Mouse (Mus musculus) CH12F3 (cell line): ENCODE measurements around the gene Hectd4.
"Not testable (repeated sequence)": the region's sequence is repeated elsewhere in the genome, so short reads cannot be mapped to it uniquely, and the experiment has no call there.

Experiments used
- in situ Hi-C: fragments of 300-500 bp; cut with MboI; formaldehyde crosslinking; loops from 2 replicates; pipeline ENCODE4 v1.14.3; 2020; ENCODE audit warnings: low sequenced_read_pairs

The Hectd4 gene

GRCm38 (mm10) chr5:121205537-121206130, 14.4 kb upstream of the Hectd4 start:
- in situ Hi-C loops: not testable (repeated sequence)

DNA sequence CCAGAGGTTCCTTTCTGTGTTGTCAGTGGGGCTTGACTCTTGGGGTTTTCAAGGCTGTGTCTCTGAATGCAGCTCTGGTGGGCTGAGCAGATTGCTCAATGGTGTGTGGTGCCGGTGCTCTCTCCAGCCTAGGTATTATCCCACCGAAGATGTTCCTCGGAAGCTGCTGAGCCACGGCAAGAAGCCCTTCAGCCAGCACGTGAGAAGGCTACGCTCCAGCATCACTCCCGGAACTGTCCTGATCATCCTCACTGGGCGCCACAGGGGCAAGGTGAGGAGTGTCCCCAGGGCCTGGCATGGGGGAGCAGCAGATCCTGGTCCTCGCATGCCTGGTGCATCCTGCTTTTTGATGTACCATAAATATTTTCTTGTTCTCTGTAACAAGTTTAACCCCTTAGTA, 13.5 kb upstream of the Hectd4 start:
- in situ Hi-C loops: no loop called here

DNA sequence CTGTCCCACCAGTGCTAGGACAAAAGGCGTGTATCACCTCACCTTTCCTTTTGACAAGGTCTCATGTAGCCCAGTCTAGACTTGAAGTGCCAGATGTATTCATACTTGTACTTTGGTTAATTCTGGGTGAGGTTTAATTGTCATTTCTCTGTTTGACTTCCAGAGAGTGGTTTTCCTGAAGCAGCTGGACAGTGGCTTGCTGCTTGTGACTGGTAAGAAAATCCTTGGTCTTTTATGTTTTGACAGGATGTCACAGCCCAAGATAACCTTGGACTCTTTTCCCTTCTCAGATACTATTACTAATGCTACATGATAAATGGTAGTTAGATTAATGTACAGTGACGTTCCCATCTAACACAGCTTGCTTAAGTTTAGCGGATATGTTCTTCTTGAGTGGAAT, 13.0 kb upstream of the Hectd4 start:
- in situ Hi-C loops: no loop called here

DNA sequence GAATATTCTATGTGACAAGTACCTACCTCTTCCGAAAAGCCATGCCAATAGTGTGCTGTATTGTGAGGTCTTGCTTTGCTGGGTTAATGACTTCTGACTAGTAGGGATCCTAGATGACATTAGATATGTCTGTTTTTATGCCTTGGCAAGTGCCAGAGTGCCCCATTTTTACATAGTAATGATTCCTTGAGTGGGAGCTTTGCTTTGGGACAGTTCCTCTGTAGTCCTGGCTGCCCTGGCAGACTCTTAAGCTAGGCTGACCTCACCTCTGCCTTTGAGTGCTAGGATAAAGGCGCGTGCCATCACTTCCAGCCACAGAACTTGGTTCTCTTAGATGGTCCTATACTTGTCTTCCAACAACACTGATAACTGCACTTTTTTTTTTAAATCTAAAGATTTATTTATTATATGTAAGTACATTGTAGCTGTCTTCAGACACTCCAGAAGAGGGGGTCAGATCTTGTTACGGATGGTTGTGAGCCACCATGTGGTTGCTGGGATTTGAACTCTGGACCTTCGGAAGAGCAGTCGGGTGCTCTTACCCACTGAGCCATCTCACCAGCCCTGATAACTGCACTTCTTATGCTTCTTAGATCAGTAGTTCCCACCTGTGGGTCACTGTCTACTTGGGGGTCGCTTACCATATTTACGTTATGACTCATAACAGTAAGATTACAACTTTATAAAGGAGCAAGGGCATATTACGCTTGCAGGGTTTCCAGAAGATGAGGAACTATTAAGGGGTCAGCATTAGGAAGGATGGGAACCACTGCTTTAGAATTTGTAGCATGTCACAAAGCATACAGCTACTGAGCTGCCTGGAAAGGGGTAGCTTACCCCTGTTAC, 10.0 kb upstream of the Hectd4 start:
- in situ Hi-C loops: no loop called here

GRCm38 (mm10) chr5:121210601-121210924, 9.5 kb upstream of the Hectd4 start:
- in situ Hi-C loops: no loop called here

DNA sequence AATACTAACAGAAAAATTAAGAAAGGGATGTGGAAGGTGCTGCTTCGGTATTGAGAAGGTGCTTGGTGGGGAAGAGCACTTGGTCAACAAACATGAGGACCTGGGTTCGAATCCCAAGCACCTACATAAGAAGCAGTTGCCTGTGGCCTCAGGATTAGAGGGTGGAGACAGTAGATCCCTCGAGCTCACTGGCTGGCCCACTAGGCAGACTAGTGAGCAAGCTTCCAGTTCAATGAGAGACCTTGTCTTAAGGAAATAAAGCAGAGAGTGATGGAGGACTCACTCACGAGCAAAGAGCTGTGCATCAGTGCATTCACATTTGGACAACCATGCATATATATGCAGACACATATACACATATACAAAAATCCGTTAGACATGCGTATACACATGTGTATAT, 7.9 kb upstream of the Hectd4 start:
- in situ Hi-C loops: no loop called here

DNA sequence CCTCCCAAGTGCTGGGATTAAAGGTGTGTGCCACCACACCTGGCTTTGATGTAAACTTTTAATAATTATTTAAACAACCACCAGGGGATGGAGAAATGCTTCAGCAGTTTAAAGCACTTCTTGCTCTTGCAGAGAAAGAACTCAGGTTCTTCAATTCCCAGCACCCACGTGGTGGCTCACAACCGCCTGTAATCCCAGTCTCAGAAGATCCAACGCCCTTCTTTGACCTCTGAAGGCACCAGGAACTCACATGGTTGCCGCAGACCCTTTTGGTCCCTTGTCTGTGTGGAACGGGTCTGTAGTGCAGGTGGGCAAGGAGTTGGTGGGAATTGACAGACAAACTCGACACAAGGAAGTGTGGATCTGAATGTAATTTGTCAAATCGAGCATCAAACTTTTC, 5.3 kb upstream of the Hectd4 start:
- in situ Hi-C loops: no loop called here

GRCm38 (mm10) chr5:121215380-121216125, 4.5 kb upstream of the Hectd4 start:
- in situ Hi-C loops: no loop called here

DNA sequence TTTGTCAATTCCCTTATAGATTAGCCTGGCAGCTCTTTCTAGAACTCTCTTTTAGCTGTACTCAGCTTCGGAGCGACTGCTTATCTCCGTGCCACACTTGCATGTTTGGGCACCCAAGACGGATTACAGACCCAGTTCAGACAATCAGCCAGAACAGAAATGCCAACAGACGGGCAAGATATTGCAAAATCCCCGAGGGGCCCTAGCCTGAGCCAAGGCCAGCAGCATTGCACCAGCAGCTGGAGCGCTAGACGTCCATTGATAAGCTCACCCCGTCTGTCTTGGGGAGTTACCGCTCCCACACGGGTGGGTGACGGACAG, 3.9 kb upstream of the Hectd4 start:
- in situ Hi-C loops: no loop called here

- in situ Hi-C loops: not testable (repeated sequence)
These were observed 3.3 kb upstream of the Hectd4 start for GRCm38 (mm10) chr5:121216584-121217312.

DNA sequence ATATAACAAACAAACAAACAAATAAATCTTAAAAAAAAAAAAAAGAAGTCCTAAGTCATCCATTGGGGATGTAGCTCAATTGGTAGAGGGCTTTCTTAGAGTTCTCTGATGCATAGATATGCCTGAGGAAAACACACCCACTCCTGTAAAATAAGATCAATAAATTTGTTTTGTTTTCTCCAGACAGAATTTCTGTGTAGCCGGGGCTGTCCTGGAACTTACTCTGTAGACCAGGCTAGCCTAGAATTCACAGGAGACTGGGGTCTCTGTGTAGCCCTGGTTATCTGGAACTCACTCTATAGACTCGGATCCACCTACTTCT, 2.7 kb upstream of the Hectd4 start:
- in situ Hi-C loops: no loop called here

DNA sequence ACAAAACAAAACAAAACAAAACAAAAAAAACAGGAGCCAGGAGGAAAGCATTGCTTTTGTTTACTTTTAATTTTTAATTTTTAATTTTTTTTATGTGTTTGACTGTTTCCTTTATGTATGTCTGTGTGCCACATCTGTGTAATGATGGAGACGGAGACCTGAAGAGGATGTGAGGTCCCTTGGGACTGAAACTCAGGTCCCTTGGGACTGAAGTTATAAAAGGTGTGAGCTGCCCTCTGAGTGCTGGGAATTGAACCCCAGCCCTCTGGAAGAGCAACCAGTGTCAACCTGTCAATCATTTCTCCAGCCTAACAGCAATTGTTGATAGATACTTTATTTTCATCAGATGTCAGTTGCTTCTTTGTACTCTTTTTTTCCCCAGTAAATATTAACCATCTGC, 829 bp upstream of the Hectd4 start:
- in situ Hi-C loops: no loop called here

GRCm38 (mm10) chr5:121220732-121221301, 798 bp downstream of the Hectd4 start:
- in situ Hi-C loops: no loop called here

DNA sequence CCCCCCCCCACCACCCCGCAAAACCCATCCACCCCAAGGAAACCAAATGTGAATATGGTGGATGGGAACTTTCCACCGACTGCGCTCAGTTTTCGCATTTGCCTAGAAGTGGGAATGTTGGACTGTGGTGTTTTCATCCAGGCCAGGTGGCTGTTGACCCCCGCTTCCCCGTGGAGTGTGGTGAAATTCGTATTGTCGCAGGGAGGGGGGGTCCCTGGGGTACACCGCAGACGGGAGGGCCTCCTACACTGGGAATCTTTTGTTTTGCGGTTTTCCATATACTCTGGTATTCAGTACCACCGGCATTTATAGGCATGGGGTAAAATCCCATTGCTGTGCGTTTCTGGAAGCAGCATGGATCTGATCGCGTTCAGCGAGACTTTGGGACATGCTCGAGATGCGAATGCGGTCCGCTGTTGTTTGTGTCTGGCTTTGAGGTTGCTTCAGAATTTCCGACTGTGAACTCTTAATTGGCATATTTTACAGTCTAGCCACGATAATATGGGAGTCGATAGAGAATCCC, 1.4 kb downstream of the Hectd4 start:
- in situ Hi-C loops: no loop called here

DNA sequence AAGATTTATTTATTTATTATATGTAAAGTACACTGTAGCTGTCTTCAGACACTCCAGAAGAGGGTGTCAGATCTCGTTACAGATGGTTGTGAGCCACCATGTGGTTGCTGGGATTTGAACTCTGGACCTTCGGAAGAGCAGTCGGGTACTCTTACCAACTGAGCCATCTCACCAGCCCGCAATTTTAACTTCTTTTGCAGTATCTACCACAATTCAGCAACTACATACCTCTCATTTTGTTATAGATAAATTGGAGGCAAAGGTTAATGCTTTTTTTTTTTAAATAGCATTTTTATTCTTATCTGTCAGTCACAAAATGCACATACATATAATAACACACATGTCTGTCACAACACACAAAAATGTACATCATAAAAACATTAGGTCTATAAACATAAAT, 4.0 kb downstream of the Hectd4 start:
- in situ Hi-C loops: not testable (repeated sequence)

- in situ Hi-C loops: no loop called here
These were observed 4.8 kb downstream of the Hectd4 start for GRCm38 (mm10) chr5:121224856-121225255.

DNA sequence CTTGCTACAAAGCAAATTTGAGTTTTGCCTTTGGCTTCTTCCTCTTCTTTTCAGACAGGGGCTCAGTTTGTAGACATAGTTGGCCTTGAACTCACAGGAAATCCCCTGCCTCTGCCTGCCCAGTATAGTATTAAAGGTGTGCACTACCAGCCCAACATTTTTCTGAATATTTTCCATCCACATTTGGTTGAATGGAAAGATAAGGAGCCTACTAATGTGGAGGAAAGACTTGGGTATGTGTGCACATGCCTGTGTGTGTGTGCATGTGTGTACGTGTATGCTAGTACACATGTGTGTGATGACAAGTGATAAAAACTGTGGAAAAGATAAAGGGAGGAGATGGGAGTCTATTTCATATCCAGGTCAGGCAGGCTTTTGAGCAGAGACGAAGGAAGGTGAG, 5.8 kb downstream of the Hectd4 start:
- in situ Hi-C loops: no loop called here

DNA sequence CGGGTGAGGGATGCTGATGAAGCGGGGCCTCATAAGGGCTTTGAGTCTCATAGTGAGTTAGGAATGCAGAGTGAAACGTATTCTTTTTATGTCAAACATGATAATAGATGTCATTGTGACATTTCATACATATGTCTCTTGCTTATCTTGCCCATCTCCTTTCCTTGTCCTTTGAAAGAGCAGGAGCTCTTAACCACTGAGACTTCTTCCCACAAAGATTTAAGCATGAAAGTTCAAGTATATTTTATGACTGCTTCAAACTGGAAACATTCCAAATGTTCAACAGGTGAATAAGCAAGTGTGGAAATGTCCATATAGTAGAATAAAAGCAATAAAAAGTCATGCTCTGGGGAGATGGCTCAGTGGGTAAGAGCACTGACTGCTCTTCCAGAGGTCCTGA, 6.4 kb downstream of the Hectd4 start:
- in situ Hi-C loops: no loop called here

- in situ Hi-C loops: no loop called here
These were observed 6.8 kb downstream of the Hectd4 start for GRCm38 (mm10) chr5:121226845-121227244.

GRCm38 (mm10) chr5:121227330-121227729, 7.3 kb downstream of the Hectd4 start:
- in situ Hi-C loops: not testable (repeated sequence)

DNA sequence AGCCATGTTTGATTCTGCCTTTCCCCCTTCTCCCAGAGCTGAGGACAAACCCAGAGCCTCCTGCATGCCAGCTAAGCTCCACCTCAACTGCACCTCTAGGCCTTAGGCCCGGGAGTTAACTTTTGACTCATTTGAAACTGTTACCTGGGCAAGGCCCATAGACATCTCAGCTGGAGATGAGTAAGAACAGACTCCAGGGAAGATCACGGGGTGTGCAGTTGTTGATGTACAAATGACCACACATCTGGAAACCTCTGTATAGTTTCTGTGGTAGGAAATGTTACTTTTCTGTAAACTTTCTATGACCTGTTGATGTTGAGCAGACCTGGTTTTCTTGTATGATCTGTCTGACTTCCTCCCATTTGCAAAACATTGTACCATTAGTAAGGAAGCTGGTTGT, 9.2 kb downstream of the Hectd4 start:
- in situ Hi-C loops: no loop called here
